Mouse (Mus musculus): Measurements from ENCODE around the gene Frmd4a. TPM values are rescaled to one million over a fixed set of nuclear protein-coding genes. Genes with fewer than 3 reads are reported as not detected.
"Not testable (repeated sequence)": the region's sequence is repeated elsewhere in the genome, so short reads cannot be mapped to it uniquely, and the experiment has no call there.

The Frmd4a gene
- polyA plus RNA-seq, 1 experiment from 2014 or later: 16.7 TPM

DNA sequence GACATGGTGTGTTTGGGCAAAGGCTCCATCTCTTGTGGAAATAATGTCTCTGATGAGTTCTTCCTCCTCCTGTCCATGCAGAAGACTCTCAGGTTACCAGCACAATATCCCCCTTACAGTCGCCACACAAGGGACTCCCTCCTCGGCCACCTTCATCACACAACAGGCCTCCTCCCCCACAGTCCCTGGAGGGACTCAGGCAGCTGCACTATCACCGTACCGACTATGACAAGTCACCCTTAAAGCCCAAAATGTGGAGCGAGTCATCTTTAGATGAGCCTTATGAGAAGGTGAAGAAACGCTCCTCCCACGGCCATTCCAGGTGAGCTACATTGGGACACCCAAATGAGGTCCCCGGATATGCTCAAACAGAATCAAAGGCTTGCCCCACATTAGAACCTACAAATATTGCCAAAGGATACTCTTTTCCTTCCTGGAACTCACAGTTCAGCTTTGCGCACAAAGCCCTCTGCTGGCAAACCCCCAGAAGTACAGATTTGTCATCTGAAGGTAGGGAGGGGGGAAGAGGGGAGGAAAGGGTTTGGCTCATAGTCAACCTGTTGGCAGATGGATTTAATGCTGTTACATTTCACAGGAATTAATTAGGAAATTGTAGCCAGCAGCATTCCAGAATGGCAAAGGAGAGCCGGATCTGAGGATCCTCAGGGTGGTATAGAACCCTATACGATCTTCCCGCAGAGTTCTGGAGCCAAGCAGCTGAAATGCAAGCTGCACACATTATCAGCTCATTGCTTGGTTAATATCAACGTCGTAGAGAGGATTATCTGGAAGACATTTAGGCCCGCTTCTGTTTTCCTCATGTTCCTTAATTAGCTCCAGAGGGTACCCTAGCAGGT, 583.7 kb downstream of the Frmd4a start:
- ATAC-seq: no peak
- Histone ChIP-seq H3K4me3 (no peak overlapping the region), H3K4me1 (no peaks in the 10 kb centered on the region), H3K27me3 (replicated peaks) (no peaks in the 10 kb centered on the region), H3K9me3 (replicated peaks) (no peaks in the 10 kb centered on the region), H3K9ac (no peak overlapping the region), H3K27ac (no peak overlapping the region), H3K4me2 (no peak overlapping the region), H3K36me3 (peaks cover 100% of the 10 kb centered on the region)
- WGBS (ENCODE audit: insufficient replicate concordance): 60% methylated on average over 15 of the region's 15 CpGs

DNA sequence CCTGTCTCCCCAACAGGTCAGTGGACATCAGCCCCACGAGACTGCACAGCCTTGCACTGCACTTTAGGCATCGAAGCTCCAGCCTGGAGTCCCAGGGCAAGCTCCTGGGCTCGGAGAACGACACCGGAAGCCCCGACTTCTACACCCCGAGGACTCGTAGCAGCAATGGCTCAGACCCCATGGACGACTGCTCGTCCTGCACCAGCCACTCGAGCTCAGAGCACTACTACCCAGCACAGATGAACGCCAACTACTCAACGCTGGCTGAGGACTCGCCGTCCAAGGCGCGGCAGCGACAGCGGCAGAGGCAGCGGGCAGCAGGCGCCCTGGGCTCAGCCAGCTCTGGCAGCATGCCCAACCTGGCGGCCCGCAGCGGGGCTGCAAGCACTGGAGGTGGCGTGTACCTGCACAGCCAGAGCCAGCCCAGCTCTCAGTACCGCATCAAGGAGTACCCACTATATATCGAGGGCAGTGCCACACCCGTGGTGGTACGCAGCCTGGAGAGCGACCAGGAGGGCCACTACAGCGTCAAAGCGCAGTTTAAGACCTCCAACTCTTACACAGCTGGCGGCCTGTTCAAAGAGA, 585.9 kb downstream of the Frmd4a start:
- Histone ChIP-seq H3K4me3 (no peak overlapping the region), H3K36me3 (peaks cover 100% of the 10 kb centered on the region), H3K4me1 (no peaks in the 10 kb centered on the region), H3K9me3 (replicated peaks) (no peaks in the 10 kb centered on the region), H3K27me3 (replicated peaks) (no peaks in the 10 kb centered on the region), H3K9ac (no peak overlapping the region), H3K4me2 (no peak overlapping the region), H3K27ac (no peak overlapping the region)
- no peak for ATAC-seq
- WGBS (ENCODE audit: insufficient replicate concordance): 90% methylated on average over 33 of the region's 33 CpGs

DNA sequence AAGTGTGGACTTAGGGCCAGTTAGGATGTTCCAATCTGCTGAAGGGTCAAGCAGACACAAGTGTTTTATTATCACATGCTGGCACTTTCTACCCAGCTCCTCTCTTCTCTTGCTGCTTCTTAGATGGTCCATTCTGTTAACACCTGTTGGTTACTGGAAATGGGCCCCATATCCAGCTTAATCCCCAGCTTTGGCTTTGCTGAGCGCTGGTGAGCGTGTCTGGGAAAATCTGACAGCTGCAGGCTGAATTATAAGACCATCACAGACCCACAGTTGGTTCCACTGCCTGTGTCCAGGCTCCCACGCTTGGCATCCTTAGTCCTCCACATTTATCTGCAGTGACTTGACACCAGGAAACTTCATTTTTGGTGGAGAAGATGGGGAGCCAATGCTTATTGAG, 589.0 kb downstream of the Frmd4a start:
- Histone ChIP-seq H3K36me3 (peaks cover 100% of the 10 kb centered on the region), H3K27ac (no peak overlapping the region), H3K27me3 (replicated peaks) (no peaks in the 10 kb centered on the region), H3K9ac (no peak overlapping the region), H3K9me3 (replicated peaks) (no peaks in the 10 kb centered on the region), H3K4me2 (no peak overlapping the region), H3K4me1 (no peaks in the 10 kb centered on the region), H3K4me3 (no peak overlapping the region)
- ATAC-seq: no peak
- 88% methylated on average over 3 of the region's 3 CpGs for WGBS (ENCODE audit: insufficient replicate concordance)

DNA sequence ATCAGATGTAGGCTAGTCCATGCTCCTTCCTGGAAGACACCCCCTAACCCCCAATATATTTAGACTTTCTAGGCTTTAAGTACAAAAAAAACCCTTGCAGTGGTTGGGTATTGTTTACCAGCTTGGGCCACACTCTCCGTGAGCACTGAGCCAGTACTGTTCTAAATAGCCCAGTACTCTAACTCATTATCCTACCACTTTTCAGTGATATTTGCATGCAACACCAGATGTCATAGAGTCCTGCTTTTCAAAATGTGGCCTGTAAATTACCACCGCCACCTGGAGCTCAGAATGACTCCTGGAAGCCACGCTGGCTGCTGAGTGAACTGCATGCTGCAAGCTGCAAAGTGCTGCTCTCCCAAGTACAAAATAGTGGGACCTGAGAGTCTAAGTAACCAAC, 590.7 kb downstream of the Frmd4a start:
- no peak overlapping the region for H3K27ac ChIP-seq
- no peak overlapping the region for H3K4me3 ChIP-seq
- no peak overlapping the region for H3K4me2 ChIP-seq
- no peak overlapping the region for H3K9ac ChIP-seq
- no peak for ATAC-seq
- WGBS (ENCODE audit: insufficient replicate concordance): 91% methylated on average over 3 of the region's 3 CpGs
- peaks cover 100% of the 10 kb centered on the region for H3K36me3 ChIP-seq
- H3K27me3 ChIP-seq (replicated peaks): no peaks in the 10 kb centered on the region
- no peaks in the 10 kb centered on the region for H3K4me1 ChIP-seq
- no peaks in the 10 kb centered on the region for H3K9me3 ChIP-seq (replicated peaks)

DNA sequence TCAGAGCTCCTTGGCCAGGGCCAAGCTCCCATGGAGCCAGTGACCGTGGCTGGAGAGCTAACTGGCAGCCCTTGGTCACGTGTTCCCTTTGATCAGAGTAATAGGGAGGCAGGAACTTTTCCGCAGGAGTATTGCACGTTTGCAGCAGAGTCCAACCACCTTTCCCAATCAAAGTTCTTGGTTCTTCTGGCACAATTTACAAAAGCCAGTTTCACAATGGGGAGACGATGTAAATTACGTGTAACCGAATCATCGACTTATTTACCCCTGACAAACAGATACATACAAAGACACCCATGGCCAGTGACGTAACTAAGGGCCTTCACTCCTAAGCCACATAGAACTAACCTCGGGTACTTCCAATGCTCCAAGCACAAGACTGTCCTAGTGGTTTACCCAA, 591.9 kb downstream of the Frmd4a start:
- Histone ChIP-seq H3K9ac (no peak overlapping the region), H3K36me3 (peaks cover 96% of the 10 kb centered on the region), H3K4me3 (no peak overlapping the region), H3K9me3 (replicated peaks) (no peaks in the 10 kb centered on the region), H3K27ac (no peak overlapping the region), H3K27me3 (replicated peaks) (no peaks in the 10 kb centered on the region), H3K4me2 (no peak overlapping the region), H3K4me1 (no peaks in the 10 kb centered on the region)
- ATAC-seq: no peak
- 87% methylated on average over 10 of the region's 10 CpGs for WGBS (ENCODE audit: insufficient replicate concordance)

DNA sequence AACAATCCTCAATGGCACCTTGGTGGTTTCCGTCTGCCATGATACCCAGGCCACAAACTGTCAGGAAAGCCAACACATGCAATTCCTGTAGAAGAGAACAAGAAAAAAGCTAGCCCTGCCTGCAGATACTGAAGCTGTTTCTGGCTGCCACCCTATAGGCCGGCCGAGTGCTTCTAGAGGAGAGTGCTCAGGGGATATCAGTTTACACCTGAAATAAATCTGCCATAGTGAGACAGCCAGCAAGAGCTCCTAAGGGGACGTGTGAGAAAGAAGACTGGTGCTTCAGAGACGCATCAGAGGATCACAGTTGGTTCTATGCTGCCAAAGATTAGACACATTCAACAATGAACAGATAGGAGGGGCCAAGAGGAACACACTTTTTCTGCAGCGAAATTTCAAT, 593.8 kb downstream of the Frmd4a start:
- peaks cover 87% of the 10 kb centered on the region for H3K36me3 ChIP-seq

DNA sequence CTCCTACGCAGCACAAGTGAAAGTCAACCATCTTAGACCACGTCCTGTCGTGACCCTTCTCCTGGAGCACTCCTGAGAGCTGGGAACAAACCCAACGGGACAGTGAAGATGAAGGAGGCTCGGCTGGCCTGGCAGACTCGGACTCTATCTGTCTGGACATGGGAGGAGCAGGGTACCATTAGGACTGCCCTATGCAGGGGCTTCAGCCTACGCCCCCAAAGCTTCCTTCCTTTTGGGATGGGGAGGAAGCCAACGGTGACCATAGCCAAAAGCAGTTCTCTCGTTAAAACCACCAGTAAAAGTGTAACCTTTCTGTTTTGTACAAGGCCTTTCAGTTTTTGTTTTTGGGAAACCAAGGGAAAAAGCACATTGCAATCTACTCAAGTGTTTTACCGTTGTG, 594.2 kb downstream of the Frmd4a start:
- 88% methylated on average over 10 of the region's 10 CpGs for WGBS (ENCODE audit: insufficient replicate concordance)
- Histone ChIP-seq H3K36me3 (peaks cover 83% of the 10 kb centered on the region), H3K4me1 (no peaks in the 10 kb centered on the region), H3K27me3 (replicated peaks) (no peaks in the 10 kb centered on the region), H3K4me3 (no peak overlapping the region), H3K4me2 (no peak overlapping the region), H3K9me3 (replicated peaks) (no peaks in the 10 kb centered on the region), H3K9ac (no peak overlapping the region), H3K27ac (no peak overlapping the region)
- ATAC-seq: no peak

More for the DNA sequence above, 593.8 kb downstream of the Frmd4a start:
- no peak overlapping the region for H3K4me2 ChIP-seq
- H3K27ac ChIP-seq: no peak overlapping the region
- H3K9ac ChIP-seq: no peak overlapping the region
- ATAC-seq: no peak
- H3K4me1 ChIP-seq: no peaks in the 10 kb centered on the region
- WGBS (ENCODE audit: insufficient replicate concordance): 85% methylated on average over 6 of the region's 6 CpGs
- H3K27me3 ChIP-seq (replicated peaks): no peaks in the 10 kb centered on the region
- no peaks in the 10 kb centered on the region for H3K9me3 ChIP-seq (replicated peaks)
- H3K4me3 ChIP-seq: no peak overlapping the region

DNA sequence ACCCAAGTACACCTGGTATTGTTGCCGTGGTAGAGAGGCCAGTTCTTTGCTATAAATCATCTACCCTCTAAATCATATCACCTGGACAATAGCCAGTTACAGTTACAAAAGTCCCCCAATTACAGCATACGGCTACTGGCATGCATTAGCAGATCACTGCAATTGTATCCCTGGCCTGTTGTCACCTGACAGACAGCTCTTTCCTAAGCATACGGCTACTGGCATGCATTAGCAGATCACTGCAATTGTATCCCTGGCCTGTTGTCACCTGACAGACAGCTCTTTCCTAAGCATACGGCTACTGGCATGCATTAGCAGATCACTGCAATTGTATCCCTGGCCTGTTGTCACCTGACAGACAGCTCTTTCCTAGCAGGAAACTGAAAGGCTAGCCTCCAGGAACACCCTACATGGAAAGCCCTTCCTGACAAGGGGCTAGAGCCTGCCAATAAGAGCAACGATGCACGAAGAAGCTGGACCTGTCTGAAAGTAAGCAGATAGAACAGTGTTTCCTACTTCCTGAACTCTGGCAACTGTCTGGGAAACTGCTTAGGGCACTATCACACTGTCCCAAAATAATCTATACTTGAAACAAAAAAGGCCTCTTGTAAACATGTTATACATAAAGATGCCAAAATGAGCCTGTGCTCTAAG, 596.9 kb downstream of the Frmd4a start:
- H3K9ac ChIP-seq; H3K4me3 ChIP-seq; H3K9me3 ChIP-seq (replicated peaks); H3K4me1 ChIP-seq; H3K27me3 ChIP-seq (replicated peaks); H3K27ac ChIP-seq; H3K4me2 ChIP-seq; ATAC-seq: not testable (repeated sequence)
- WGBS (ENCODE audit: insufficient replicate concordance): 73% methylated on average over 6 of the region's 6 CpGs
- peaks cover 56% of the 10 kb centered on the region for H3K36me3 ChIP-seq

DNA sequence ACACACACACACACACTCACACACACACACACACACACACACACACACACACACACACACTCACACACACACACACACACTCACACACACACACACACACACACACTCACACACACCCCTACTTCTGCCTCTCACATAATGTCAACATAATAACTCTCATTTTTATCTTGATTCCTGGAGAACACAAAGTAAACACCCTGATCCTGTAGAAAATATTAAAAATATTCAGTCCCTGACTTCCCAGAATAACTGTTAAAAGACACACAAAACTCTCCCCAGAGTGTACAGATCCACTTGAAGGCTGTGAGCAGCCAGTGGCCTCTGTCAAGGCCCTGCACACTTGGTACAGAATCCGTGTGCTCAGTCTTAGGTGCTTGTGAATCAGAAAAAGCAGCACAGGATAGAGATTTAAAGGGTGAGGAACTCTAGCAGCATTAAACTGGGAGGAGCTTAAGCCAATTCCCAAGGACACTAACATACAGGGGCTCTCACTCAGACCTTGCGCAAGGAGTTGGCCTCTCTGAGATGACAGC, 597.6 kb downstream of the Frmd4a start:
- Histone ChIP-seq H3K4me1 (no peaks in the 10 kb centered on the region), H3K27ac (no peak overlapping the region), H3K4me2 (no peak overlapping the region), H3K9me3 (replicated peaks) (no peaks in the 10 kb centered on the region), H3K27me3 (replicated peaks) (no peaks in the 10 kb centered on the region), H3K36me3 (peaks cover 49% of the 10 kb centered on the region), H3K4me3 (no peak overlapping the region), H3K9ac (no peak overlapping the region)
- 77% methylated on average over 2 of the region's 2 CpGs for WGBS (ENCODE audit: insufficient replicate concordance)
- ATAC-seq: no peak

DNA sequence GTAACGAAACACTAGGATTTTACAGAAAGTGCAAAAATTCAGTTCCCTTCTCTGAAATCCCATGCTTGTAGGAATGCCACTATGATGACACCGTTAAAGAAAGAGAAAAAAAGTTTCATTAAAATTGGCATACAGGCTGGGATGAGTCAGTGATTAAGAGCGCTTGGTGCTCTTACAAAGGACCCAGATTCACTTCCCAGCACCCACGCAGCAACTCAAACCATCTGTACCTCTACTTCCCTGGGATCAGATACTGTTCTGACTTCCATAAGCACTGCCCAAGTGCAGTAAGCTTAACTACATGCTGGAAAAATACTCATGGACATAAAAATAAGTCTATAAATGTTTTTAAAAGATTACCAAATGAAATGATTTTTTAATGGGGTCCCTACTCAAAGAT, 599.5 kb downstream of the Frmd4a start:
- Histone ChIP-seq H3K4me2 (no peak overlapping the region), H3K36me3 (peaks cover 33% of the 10 kb centered on the region), H3K27me3 (replicated peaks) (no peaks in the 10 kb centered on the region), H3K9ac (no peak overlapping the region), H3K27ac (no peak overlapping the region), H3K9me3 (replicated peaks) (no peaks in the 10 kb centered on the region), H3K4me1 (no peaks in the 10 kb centered on the region), H3K4me3 (no peak overlapping the region)
- WGBS (ENCODE audit: insufficient replicate concordance): 86% methylated on average over 4 of the region's 4 CpGs
- ATAC-seq: no peak

DNA sequence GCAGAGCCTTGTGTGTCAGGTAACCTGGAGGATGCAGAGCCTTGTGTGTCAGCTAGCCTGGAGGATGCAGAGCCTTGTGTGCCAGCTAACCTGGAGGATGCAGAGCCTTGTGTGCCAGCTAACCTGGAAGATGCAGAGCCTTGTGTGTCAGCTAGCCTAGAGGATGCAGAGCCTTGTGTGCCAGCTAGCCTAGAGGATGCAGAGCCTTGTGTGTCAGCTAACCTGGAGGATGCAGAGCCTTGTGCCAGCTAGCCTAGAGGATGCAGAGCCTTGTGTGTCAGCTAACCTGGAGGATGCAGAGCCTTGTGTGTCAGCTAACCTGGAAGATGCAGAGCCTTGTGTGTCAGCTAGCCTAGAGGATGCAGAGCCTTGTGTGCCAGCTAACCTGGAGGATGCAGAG, 601.6 kb downstream of the Frmd4a start:
- H3K27ac ChIP-seq; ATAC-seq; H3K27me3 ChIP-seq (replicated peaks); H3K9ac ChIP-seq; H3K9me3 ChIP-seq (replicated peaks); H3K4me2 ChIP-seq; H3K4me3 ChIP-seq; H3K4me1 ChIP-seq: not testable (repeated sequence)
- peaks cover 35% of the 10 kb centered on the region for H3K36me3 ChIP-seq

DNA sequence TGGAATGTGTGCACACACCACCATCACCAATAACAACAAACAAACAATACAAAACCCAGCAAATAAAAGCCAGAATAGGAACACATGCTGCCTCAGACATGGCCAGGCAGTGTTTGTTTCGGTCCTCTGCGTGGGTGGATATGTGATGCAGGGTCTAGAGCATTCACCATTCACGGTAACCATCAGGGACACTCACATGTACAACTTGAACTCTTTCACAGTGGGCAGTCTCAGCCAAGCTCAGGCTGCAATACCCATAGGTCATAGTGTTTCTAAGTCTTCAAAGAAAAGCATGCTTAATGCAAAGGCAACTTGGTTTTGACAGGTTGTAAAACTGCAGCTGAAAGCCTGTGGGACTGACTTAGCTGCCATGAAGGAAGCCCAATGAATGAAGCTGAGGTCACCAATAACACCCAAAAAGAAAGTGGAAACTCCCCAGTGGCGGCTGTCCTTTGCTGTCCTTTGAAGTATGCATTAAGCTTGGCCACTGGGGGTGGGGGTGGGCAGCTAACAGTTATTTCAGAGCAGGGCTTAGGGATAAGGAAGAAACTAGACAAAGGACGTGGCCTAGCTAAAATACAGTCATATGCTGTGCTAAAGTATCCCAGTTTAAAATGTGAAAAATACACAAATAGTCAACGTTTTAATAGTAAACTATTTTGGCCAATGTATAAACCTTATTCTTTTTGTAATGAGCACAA, 602.5 kb downstream of the Frmd4a start:
- ATAC-seq: no peak
- H3K9ac ChIP-seq: no peak overlapping the region
- H3K36me3 ChIP-seq: peaks cover 36% of the 10 kb centered on the region
- H3K4me1 ChIP-seq: no peaks in the 10 kb centered on the region
- H3K27me3 ChIP-seq (replicated peaks): no peaks in the 10 kb centered on the region
- no peak overlapping the region for H3K4me3 ChIP-seq
- WGBS (ENCODE audit: insufficient replicate concordance): 68% methylated on average over 6 of the region's 6 CpGs
- H3K4me2 ChIP-seq: no peak overlapping the region
- no peaks in the 10 kb centered on the region for H3K9me3 ChIP-seq (replicated peaks)
- H3K27ac ChIP-seq: no peak overlapping the region

Data from liver, embryonic 12.5 days (tissue).